Comparison of ENCODE assay signal across 7 mouse cellular contexts in genomic region chr11:78179438-78179999, GRCm38 (mm10). TPM values are rescaled to one million over a fixed set of nuclear protein-coding genes. Genes with fewer than 3 reads are reported as not detected.
A peak's percentile ranks its signal among the peaks of the same experiment; 100 is the strongest.
DNase-seq lines count a peak whose midpoint lies in the region; ATAC-seq and TF ChIP-seq lines count a peak whose summit lies in the region.

No protein-coding gene starts in this region.

- H3K27me3 ChIP-seq in testis, adult 2 months (ENCODE audit: control insufficient read depth, insufficient read depth, low read length) = no peaks in the 10 kb centered on the region
- H3K27me3 ChIP-seq in forebrain, embryonic 12.5 days = no peaks in the 10 kb centered on the region
- no peaks in the 10 kb centered on the region for H3K27me3 ChIP-seq in liver, embryonic 12.5 days (replicated peaks)

- peak overlapping the region; percentile 85 for H3K27ac ChIP-seq in testis, adult 2 months (ENCODE audit: control insufficient read depth, insufficient read depth, low read depth, low read length)
- H3K27ac ChIP-seq in forebrain, embryonic 12.5 days = peak overlapping the region; percentile 91
- H3K27ac ChIP-seq in liver, embryonic 12.5 days = peak overlapping the region; percentile 100

- TF ChIP-seq CTCF in testis, adult 2 months (IDR thresholded peaks at IDR 0.05; ENCODE audit: control insufficient read depth, insufficient read depth, insufficient replicate concordance, low read depth, low read length) = no peak

- ATAC-seq in forebrain, embryonic 12.5 days (ENCODE audit: low FRiP score) = no peak
- no peak for ATAC-seq in liver, embryonic 12.5 days

- H3K9ac ChIP-seq in forebrain, embryonic 12.5 days = peak overlapping the region; percentile 73; the same call in 1 of the 2 replicates
- peak overlapping the region; percentile 97 for H3K9ac ChIP-seq in liver, embryonic 12.5 days

- H3K36me3 ChIP-seq in testis, adult 2 months (ENCODE audit: control insufficient read depth, insufficient read depth, low read length) = peaks cover 1% of the 10 kb centered on the region
- peaks cover 30% of the 10 kb centered on the region for H3K36me3 ChIP-seq in forebrain, embryonic 12.5 days (replicated peaks)
- H3K36me3 ChIP-seq in liver, embryonic 12.5 days = peaks cover 38% of the 10 kb centered on the region

- WGBS in forebrain, embryonic 12.5 days = 39% methylated on average over 8 of the region's 8 CpGs
- 8% methylated on average over 8 of the region's 8 CpGs for WGBS in liver, embryonic 12.5 days (ENCODE audit: insufficient replicate concordance)

- H3K4me3 ChIP-seq in testis, adult 2 months (ENCODE audit: control insufficient read depth, low read depth, low read length) = peak overlapping the region; percentile 88
- H3K4me3 ChIP-seq in forebrain, embryonic 12.5 days (replicated peaks) = peak overlapping the region; percentile 64
- H3K4me3 ChIP-seq in liver, embryonic 12.5 days = peak overlapping the region; percentile 94

- H3K4me2 ChIP-seq in forebrain, embryonic 12.5 days = peak overlapping the region; percentile 80
- H3K4me2 ChIP-seq in liver, embryonic 12.5 days = peak overlapping the region; percentile 92

- no peaks in the 10 kb centered on the region for H3K9me3 ChIP-seq in forebrain, embryonic 12.5 days
- no peaks in the 10 kb centered on the region for H3K9me3 ChIP-seq in liver, embryonic 12.5 days (replicated peaks)

- DNase-seq in testis, postnatal 10 days (ENCODE audit: low spot score) = no peak
- no peak for DNase-seq in thymus, postnatal 10 days (ENCODE audit: low spot score in 2 of 2)
- DNase-seq in right cerebral cortex, postnatal 14 days = no peak
- no peak for DNase-seq in kidney, adult 11 months

- H3K4me1 ChIP-seq in testis, adult 2 months (ENCODE audit: control insufficient read depth, insufficient read depth, low read length) = peaks cover 25% of the 10 kb centered on the region
- peaks cover 68% of the 10 kb centered on the region for H3K4me1 ChIP-seq in forebrain, embryonic 12.5 days
- peaks cover 60% of the 10 kb centered on the region for H3K4me1 ChIP-seq in liver, embryonic 12.5 days

- no peak for TF ChIP-seq POLR2A in testis, adult 2 months (IDR thresholded peaks at IDR 0.05; ENCODE audit: control insufficient read depth, low read depth, low read length)

RNA-seq across cellular contexts. Expression of gene Tlcd1, which starts 3.0 kb away (rescaled TPM):
- 65.1 and 73.7 TPM in 2 replicates for polyA plus RNA-seq in testis, adult 2 months (2012; rRNA removed)
- polyA plus RNA-seq in forebrain, embryonic 12.5 days (2016; fragmentation: Nextera tagmentation; extraction: Ambion mirVana) = 5.5 and 6.9 TPM in 2 replicates
- 62.6 and 67.1 TPM in 2 replicates for polyA plus RNA-seq in liver, embryonic 12.5 days (2016; fragmentation: Nextera tagmentation; extraction: Ambion mirVana)

RNA-seq across cellular contexts. Expression of gene Nek8, which starts 3.0 kb away (rescaled TPM):
- 22.2 and 22.3 TPM in 2 replicates for polyA plus RNA-seq in testis, adult 2 months (2012; rRNA removed)
- polyA plus RNA-seq in forebrain, embryonic 12.5 days (2016; fragmentation: Nextera tagmentation; extraction: Ambion mirVana) = 8.8 and 9.4 TPM in 2 replicates
- polyA plus RNA-seq in liver, embryonic 12.5 days (2016; fragmentation: Nextera tagmentation; extraction: Ambion mirVana) = 12.2 and 13.7 TPM in 2 replicates

RNA-seq across cellular contexts. Expression of gene Rpl23a, which starts 3.9 kb away (rescaled TPM):
- 125 and 137 TPM in 2 replicates for polyA plus RNA-seq in testis, adult 2 months (2012; rRNA removed)
- polyA plus RNA-seq in forebrain, embryonic 12.5 days (2016; fragmentation: Nextera tagmentation; extraction: Ambion mirVana) = 931 and 997 TPM in 2 replicates
- 1,112 and 1,156 TPM in 2 replicates for polyA plus RNA-seq in liver, embryonic 12.5 days (2016; fragmentation: Nextera tagmentation; extraction: Ambion mirVana)

RNA-seq across cellular contexts. Expression of gene Rab34, which starts 8.7 kb away (rescaled TPM):
- 10.4 and 13.2 TPM in 2 replicates for polyA plus RNA-seq in testis, adult 2 months (2012; rRNA removed)
- polyA plus RNA-seq in forebrain, embryonic 12.5 days (2016; fragmentation: Nextera tagmentation; extraction: Ambion mirVana) = 44.5 and 49.8 TPM in 2 replicates
- 20.3 and 24.0 TPM in 2 replicates for polyA plus RNA-seq in liver, embryonic 12.5 days (2016; fragmentation: Nextera tagmentation; extraction: Ambion mirVana)

RNA-seq across cellular contexts. Expression of gene Proca1, which starts 13.7 kb away (rescaled TPM):
- 175 and 191 TPM in 2 replicates for polyA plus RNA-seq in testis, adult 2 months (2012; rRNA removed)
- polyA plus RNA-seq in forebrain, embryonic 12.5 days (2016; fragmentation: Nextera tagmentation; extraction: Ambion mirVana) = 1.4 and 1.5 TPM in 2 replicates
- 0.31 and 0.63 TPM in 2 replicates for polyA plus RNA-seq in liver, embryonic 12.5 days (2016; fragmentation: Nextera tagmentation; extraction: Ambion mirVana)
